Mouse (Mus musculus) bone marrow macrophage, adult 2 months (primary cell): ENCODE data around the gene Zfp93.

ENCODE experiments used
- CTCF ChIP-seq: IDR thresholded peaks from 2 replicates; pipeline ENCODE4 v1.5.1; 2012; ENCODE audit warnings: low read depth, mild to moderate bottlenecking, low read length, moderate library complexity
- POLR2A ChIP-seq: IDR thresholded peaks from 2 replicates; pipeline ENCODE4 v1.6.1; 2012; ENCODE audit warnings: mild to moderate bottlenecking, low read depth, low read length, borderline replicate concordance

GRCm38 (mm10) chr7:24254633-24255474, 15.4 kb upstream of the Zfp93 start, which contains the start of gene Zfp108:
- TF ChIP-seq CTCF (no peak), POLR2A (no peak)
